Mouse (Mus musculus) gastrocnemius, adult 2 months (tissue): ENCODE data around the gene Sel1l3. TPM values are rescaled to one million over a fixed set of nuclear protein-coding genes. Genes with fewer than 3 reads are reported as not detected.

Experiments
- DNase-seq: peaks from one replicate; pipeline ENCODE4 v3.0.0; 2022
- H3K27ac ChIP-seq: fragments of 200-600 bp; 2 replicates; pipeline ENCODE4 v1.8.1; 2022; ENCODE audit warnings: mild to moderate bottlenecking
- H3K4me3 ChIP-seq: fragments of 200-600 bp; 2 replicates; pipeline ENCODE4 v1.8.1; 2022; ENCODE audit warnings: mild to moderate bottlenecking, moderate library complexity
- CTCF ChIP-seq: fragments of 200-600 bp; IDR thresholded peaks from 2 replicates; pipeline ENCODE4 v1.8.1; 2022; ENCODE audit warnings: antibody characterized with exemption, mild to moderate bottlenecking, moderate library complexity
- intact Hi-C: fragments of 180-260 bp; cut with DNase I; formaldehyde crosslinking; loops from one replicate; pipeline ENCODE4 v1.15.1; 2025
- total RNA-seq, 2 experiments: library from RNA; stranded (reverse); gene quantifications; 2 replicates each; pipeline ENCODE4 v1.2.3; 2021

Gene Sel1l3
- total RNA-seq, 2 experiments from 2014 or later = 59.8 to 69.4 TPM

- intact Hi-C loops = loop anchor here (10.0 kb wide), 1 partner anchor 118 kb away; the partner anchor contains the start of gene Smim20
- no peak for DNase-seq
- no peak for TF ChIP-seq CTCF
- Histone ChIP-seq H3K4me3 (no peak overlapping the region), H3K27ac (no peak overlapping the region)
Observed at GRCm38 (mm10) chr5:53146684-53147061, 67.1 kb downstream of the Sel1l3 start.

GRCm38 (mm10) chr5:53146049-53146683, 67.6 kb downstream of the Sel1l3 start:
- Histone ChIP-seq H3K4me3 (no peak overlapping the region), H3K27ac (no peak overlapping the region)
- DNase-seq = no peak
- intact Hi-C loops = loop anchor here (10.0 kb wide), 1 partner anchor 119 kb away; the partner anchor contains the start of gene Smim20
- no peak for TF ChIP-seq CTCF

- H3K4me3 ChIP-seq = no peak overlapping the region
- intact Hi-C loops = loop anchor here (10.0 kb wide), 1 partner anchor 122 kb away; the partner anchor contains the start of gene Smim20
- DNase-seq = no peak
- no peak overlapping the region for H3K27ac ChIP-seq
- no peak for TF ChIP-seq CTCF
Observed at GRCm38 (mm10) chr5:53142587-53142986, 71.1 kb downstream of the Sel1l3 start.

GRCm38 (mm10) chr5:53140158-53140927, 73.4 kb downstream of the Sel1l3 start:
- H3K4me3 ChIP-seq = no peak overlapping the region
- intact Hi-C loops = loop anchor here (10.0 kb wide), 1 partner anchor 124 kb away; the partner anchor contains the start of gene Smim20
- TF ChIP-seq CTCF = no peak
- no peak for DNase-seq
- no peak overlapping the region for H3K27ac ChIP-seq

GRCm38 (mm10) chr5:53139566-53139965, 74.2 kb downstream of the Sel1l3 start:
- H3K27ac ChIP-seq = no peak overlapping the region
- TF ChIP-seq CTCF = no peak
- intact Hi-C loops = no loop called here

GRCm38 (mm10) chr5:53139140-53139539, 74.6 kb downstream of the Sel1l3 start:
- H3K4me3 ChIP-seq = no peak overlapping the region
- intact Hi-C loops = no loop called here
- no peak for DNase-seq
- H3K27ac ChIP-seq = no peak overlapping the region
- TF ChIP-seq CTCF = no peak

More at GRCm38 (mm10) chr5:53139566-53139965, 74.2 kb downstream of the Sel1l3 start:
- H3K4me3 ChIP-seq = no peak overlapping the region
- DNase-seq = no peak

- TF ChIP-seq CTCF = no peak
- no peak overlapping the region for H3K27ac ChIP-seq
- no peak for DNase-seq
- no peak overlapping the region for H3K4me3 ChIP-seq
- intact Hi-C loops = no loop called here
Observed at GRCm38 (mm10) chr5:53138025-53138424, 75.7 kb downstream of the Sel1l3 start.

- no peak for DNase-seq
- intact Hi-C loops = no loop called here
- TF ChIP-seq CTCF = no peak
- H3K4me3 ChIP-seq = no peak overlapping the region
- H3K27ac ChIP-seq = no peak overlapping the region
Observed at GRCm38 (mm10) chr5:53135984-53136383, 77.7 kb downstream of the Sel1l3 start.

- peak; percentile 7; the same call in 1 of the 2 replicates for TF ChIP-seq CTCF
- intact Hi-C loops = no loop called here
- Histone ChIP-seq H3K27ac (no peak overlapping the region), H3K4me3 (no peak overlapping the region)
- DNase-seq = no peak
Observed at GRCm38 (mm10) chr5:53134003-53134402, 79.7 kb downstream of the Sel1l3 start.

- TF ChIP-seq CTCF = no peak
- Histone ChIP-seq H3K4me3 (no peak overlapping the region), H3K27ac (no peak overlapping the region)
- DNase-seq = no peak
- intact Hi-C loops = no loop called here
Observed at GRCm38 (mm10) chr5:53124701-53125100, 89.0 kb downstream of the Sel1l3 start.

GRCm38 (mm10) chr5:53123525-53124286, 90.0 kb downstream of the Sel1l3 start:
- peak; percentile 43 for DNase-seq
- intact Hi-C loops = no loop called here
- peak; percentile 71 for TF ChIP-seq CTCF
- H3K27ac ChIP-seq = peak overlapping the region; percentile 9
- no peak overlapping the region for H3K4me3 ChIP-seq

GRCm38 (mm10) chr5:53119689-53120088, 94.0 kb downstream of the Sel1l3 start:
- Histone ChIP-seq H3K4me3 (no peak overlapping the region), H3K27ac (no peak overlapping the region)
- no peak for TF ChIP-seq CTCF
- intact Hi-C loops = no loop called here
- DNase-seq = no peak

GRCm38 (mm10) chr5:53118212-53118611, 95.5 kb downstream of the Sel1l3 start:
- DNase-seq = no peak
- TF ChIP-seq CTCF = no peak
- intact Hi-C loops = no loop called here
- H3K4me3 ChIP-seq = no peak overlapping the region
- no peak overlapping the region for H3K27ac ChIP-seq
